Mouse (Mus musculus) embryonic facial prominence, embryonic 15.5 days (tissue): Measurements from ENCODE around the gene Wrap53. TPM values are rescaled to one million over a fixed set of nuclear protein-coding genes. Genes with fewer than 3 reads are reported as not detected.
A peak's percentile ranks its signal among the peaks of the same experiment; 100 is the strongest.

Source experiments
- ATAC-seq: fragments of 200-750 bp; cut with Nextera tagmentation; 2 replicates; pipeline ENCODE4 v1.8.0; 2017; ENCODE audit warnings: low read depth, moderate TSS enrichment; ENCODE audit not compliant: insufficient number of reproducible peaks, low FRiP score, low TSS enrichment
- H3K27ac ChIP-seq: fragments of 300-500 bp; sonication (generic); replicated peaks from 2 replicates; pipeline ENCODE4 v1.5.1; 2015; ENCODE audit warnings: mild to moderate bottlenecking, inconsistent platforms
- H3K27me3 ChIP-seq: fragments of 300-500 bp; sonication (generic); 2 replicates; pipeline ENCODE4 v1.6.1; 2015; ENCODE audit warnings: inconsistent platforms
- H3K36me3 ChIP-seq: fragments of 300-500 bp; sonication (generic); 2 replicates; pipeline ENCODE4 v1.6.1; 2015; ENCODE audit warnings: mild to moderate bottlenecking, inconsistent platforms
- H3K4me1 ChIP-seq: fragments of 300-500 bp; sonication (generic); 2 replicates; pipeline ENCODE4 v1.6.1; 2015; ENCODE audit warnings: inconsistent platforms
- H3K4me2 ChIP-seq: fragments of 300-500 bp; sonication (generic); replicated peaks from 2 replicates; pipeline ENCODE4 v1.6.1; 2015; ENCODE audit warnings: mild to moderate bottlenecking, inconsistent platforms
- H3K4me3 ChIP-seq: fragments of 300-500 bp; sonication (generic); replicated peaks from 2 replicates; pipeline ENCODE4 v1.5.1; 2015; ENCODE audit warnings: mild to moderate bottlenecking, inconsistent platforms
- H3K9ac ChIP-seq: fragments of 300-500 bp; sonication (generic); 2 replicates; pipeline ENCODE4 v1.6.1; 2015; ENCODE audit warnings: inconsistent platforms
- H3K9me3 ChIP-seq: fragments of 300-500 bp; sonication (generic); replicated peaks from 2 replicates; pipeline ENCODE4 v1.6.1; 2016; ENCODE audit warnings: inconsistent platforms
- WGBS: fragments of 180-500 bp; shearing (Covaris S2); methylation state at CpG from one replicate; pipeline ENCODE4 v1.1.7; 2015; 5-methylcytosine and 5-hydroxymethylcytosine counted together
- polyA plus RNA-seq: library from polyadenylated mRNA; unstranded; fragments of >200 nt; fragmentation: Nextera tagmentation; extraction: Ambion mirVana; gene quantifications from 2 replicates; pipeline ENCODE4 v1.2.1, GENCODE M21; 2015

The Wrap53 gene
- polyA plus RNA-seq, 1 experiment from 2014 or later: 26.5 TPM

- H3K9ac ChIP-seq: no peak overlapping the region; the same call in 1 of the 2 replicates
- WGBS: 22% methylated on average over 16 of the region's 16 CpGs
- peaks cover 46% of the 10 kb centered on the region for H3K4me1 ChIP-seq
- H3K4me3 ChIP-seq: peak overlapping the region; percentile 64
- no peaks in the 10 kb centered on the region for H3K27me3 ChIP-seq
- peak overlapping the region; percentile 74 for H3K27ac ChIP-seq
- H3K4me2 ChIP-seq: peak overlapping the region; percentile 86
- no peaks in the 10 kb centered on the region for H3K9me3 ChIP-seq
- peaks cover 31% of the 10 kb centered on the region for H3K36me3 ChIP-seq
- no peak for ATAC-seq
Measured at GRCm38 (mm10) chr11:69560896-69561854, 18.9 kb downstream of the Wrap53 start.

- Histone ChIP-seq H3K27me3 (no peaks in the 10 kb centered on the region), H3K27ac (peak within 1 kb of the TSS; percentile 74), H3K4me3 (peak within 1 kb of the TSS; percentile 64), H3K36me3 (peaks cover 22% of the 10 kb centered on the region), H3K4me1 (peaks cover 46% of the 10 kb centered on the region), H3K9ac (peak within 1 kb of the TSS; percentile 56), H3K4me2 (peak within 1 kb of the TSS; percentile 86), H3K9me3 (no peaks in the 10 kb centered on the region)
- under 1% methylated on average over 50 of the region's 59 CpGs for WGBS
- peak; percentile 73 for ATAC-seq
Measured at GRCm38 (mm10) chr11:69559851-69560765, 19.9 kb downstream of the Wrap53 start, which contains the start of gene Efnb3. Efnb3 (minus strand) TSS chr11:69560205.

DNA sequence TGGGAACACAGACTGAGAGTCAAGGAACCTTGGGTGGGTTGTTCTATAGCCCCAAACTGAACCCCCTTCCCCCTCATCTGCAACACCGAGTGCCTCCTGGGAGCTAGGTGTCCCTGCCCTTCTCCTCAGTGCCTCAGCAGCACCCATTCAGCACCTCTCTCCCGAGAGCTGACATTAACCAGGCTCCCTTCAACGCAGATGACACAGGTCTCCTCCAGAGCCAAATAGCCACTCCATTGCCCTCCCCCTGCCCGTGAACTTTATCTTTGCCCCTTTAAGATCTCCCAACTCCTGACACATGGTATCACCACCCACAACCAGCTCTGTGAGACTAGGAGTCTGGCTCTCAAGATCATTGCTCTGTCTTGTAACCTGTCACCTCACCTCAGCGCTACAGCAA, 20.9 kb downstream of the Wrap53 start:
- Histone ChIP-seq H3K9me3 (no peaks in the 10 kb centered on the region), H3K27me3 (no peaks in the 10 kb centered on the region), H3K36me3 (peaks cover 21% of the 10 kb centered on the region), H3K27ac (no peak overlapping the region), H3K4me1 (peaks cover 46% of the 10 kb centered on the region), H3K4me3 (peak overlapping the region; percentile 64), H3K9ac (peak overlapping the region; percentile 56), H3K4me2 (peak overlapping the region; percentile 86)
- no peak for ATAC-seq
- 21% methylated on average over 5 of the region's 5 CpGs for WGBS

- peaks cover 21% of the 10 kb centered on the region for H3K36me3 ChIP-seq
- ATAC-seq: no peak
Measured at GRCm38 (mm10) chr11:69558756-69559155, 21.3 kb downstream of the Wrap53 start.

DNA sequence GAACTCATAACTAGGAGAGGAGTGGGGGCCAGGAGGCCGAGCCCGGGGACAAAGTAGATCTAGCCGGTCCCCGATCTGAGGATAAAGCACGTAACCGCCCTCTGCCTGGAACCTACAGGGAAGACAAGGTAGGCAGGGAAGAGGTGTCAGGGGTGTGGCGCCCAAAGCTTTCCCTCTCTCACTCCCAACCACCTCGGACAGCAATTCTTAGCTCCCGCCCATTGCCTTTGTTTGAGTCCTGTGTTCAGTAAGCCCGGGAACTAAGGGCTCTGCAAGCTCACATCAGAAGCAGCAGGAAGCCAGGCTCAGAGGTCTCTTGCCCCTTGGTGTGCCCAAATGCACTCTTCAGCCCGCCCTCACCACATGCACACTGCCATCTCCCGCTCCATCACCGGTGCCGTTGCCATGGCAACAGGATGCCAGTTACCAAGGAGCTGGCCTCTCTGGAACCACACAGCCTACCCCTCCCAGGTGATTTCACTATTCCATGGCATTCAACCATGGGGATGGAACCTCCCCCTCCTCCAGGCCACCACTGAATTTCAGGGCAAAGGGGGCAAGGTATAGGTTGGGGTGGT, 22.6 kb downstream of the Wrap53 start:
- H3K27ac ChIP-seq: no peak overlapping the region
- H3K36me3 ChIP-seq: peaks cover 12% of the 10 kb centered on the region
- H3K27me3 ChIP-seq: no peaks in the 10 kb centered on the region
- no peak for ATAC-seq
- 37% methylated on average over 14 of the region's 14 CpGs for WGBS
- no peak overlapping the region for H3K9ac ChIP-seq
- no peak overlapping the region for H3K4me3 ChIP-seq
- no peaks in the 10 kb centered on the region for H3K9me3 ChIP-seq
- H3K4me2 ChIP-seq: 0 out of 2 replicates have a peak overlapping the region, but pooled peaks have one; percentile 4
- H3K4me1 ChIP-seq: peaks cover 52% of the 10 kb centered on the region

More at GRCm38 (mm10) chr11:69558756-69559155, 21.3 kb downstream of the Wrap53 start:
- Histone ChIP-seq H3K9me3 (no peaks in the 10 kb centered on the region), H3K27me3 (no peaks in the 10 kb centered on the region), H3K27ac (no peak overlapping the region), H3K4me1 (peaks cover 46% of the 10 kb centered on the region), H3K4me3 (peak overlapping the region; percentile 64), H3K4me2 (peak overlapping the region; percentile 86), H3K9ac (0 out of 2 replicates have a peak overlapping the region, but pooled peaks have one; percentile 1)
- 47% methylated on average over 6 of the region's 6 CpGs for WGBS

DNA sequence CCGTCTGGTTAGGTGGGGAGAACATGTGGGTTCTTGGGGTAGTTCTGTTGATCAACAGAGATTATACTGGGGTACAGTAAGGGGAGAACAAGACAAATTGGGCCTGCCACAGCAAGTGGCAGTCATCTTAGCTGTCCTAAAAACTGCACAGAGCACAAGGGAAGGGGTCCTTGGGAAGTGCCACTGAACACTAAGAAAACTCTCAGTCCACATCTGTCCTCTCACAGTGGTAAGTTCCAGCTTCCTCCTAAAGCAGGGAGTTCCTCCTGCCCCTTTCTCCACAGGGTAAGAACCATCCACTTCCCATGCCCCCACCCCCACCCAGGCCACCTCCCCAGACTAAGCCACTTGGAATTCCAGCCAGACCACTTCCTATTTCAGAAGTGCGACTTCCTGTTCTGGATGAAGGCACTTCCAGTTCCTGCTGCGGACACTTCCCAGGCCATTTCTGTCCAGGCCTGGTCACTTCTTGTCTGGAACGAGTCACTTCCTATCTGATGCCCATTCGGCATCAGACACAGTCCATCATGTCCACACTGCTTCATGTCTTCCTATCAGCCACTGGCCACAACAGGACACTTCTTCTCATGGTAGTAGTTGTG, 25.4 kb downstream of the Wrap53 start:
- no peak overlapping the region for H3K4me3 ChIP-seq
- ATAC-seq: no peak
- H3K4me1 ChIP-seq: peaks cover 31% of the 10 kb centered on the region
- no peak overlapping the region for H3K4me2 ChIP-seq
- WGBS: 77% methylated on average over 5 of the region's 5 CpGs
- H3K27ac ChIP-seq: no peak overlapping the region
- no peaks in the 10 kb centered on the region for H3K9me3 ChIP-seq
- H3K36me3 ChIP-seq: 0 out of 2 replicates have a peak, but pooled peaks cover 2% of the 10 kb centered on the region
- no peaks in the 10 kb centered on the region for H3K27me3 ChIP-seq
- no peak overlapping the region for H3K9ac ChIP-seq

GRCm38 (mm10) chr11:69553341-69553721, 26.7 kb downstream of the Wrap53 start:
- H3K4me2 ChIP-seq: no peak overlapping the region
- H3K36me3 ChIP-seq: 0 out of 2 replicates have a peak, but pooled peaks cover 2% of the 10 kb centered on the region
- no peak for ATAC-seq
- peaks cover 19% of the 10 kb centered on the region for H3K4me1 ChIP-seq
- no peak overlapping the region for H3K4me3 ChIP-seq
- H3K27ac ChIP-seq: no peak overlapping the region
- H3K9ac ChIP-seq: no peak overlapping the region
- no peaks in the 10 kb centered on the region for H3K27me3 ChIP-seq
- 19% methylated on average over 2 of the region's 2 CpGs for WGBS
- no peaks in the 10 kb centered on the region for H3K9me3 ChIP-seq

DNA sequence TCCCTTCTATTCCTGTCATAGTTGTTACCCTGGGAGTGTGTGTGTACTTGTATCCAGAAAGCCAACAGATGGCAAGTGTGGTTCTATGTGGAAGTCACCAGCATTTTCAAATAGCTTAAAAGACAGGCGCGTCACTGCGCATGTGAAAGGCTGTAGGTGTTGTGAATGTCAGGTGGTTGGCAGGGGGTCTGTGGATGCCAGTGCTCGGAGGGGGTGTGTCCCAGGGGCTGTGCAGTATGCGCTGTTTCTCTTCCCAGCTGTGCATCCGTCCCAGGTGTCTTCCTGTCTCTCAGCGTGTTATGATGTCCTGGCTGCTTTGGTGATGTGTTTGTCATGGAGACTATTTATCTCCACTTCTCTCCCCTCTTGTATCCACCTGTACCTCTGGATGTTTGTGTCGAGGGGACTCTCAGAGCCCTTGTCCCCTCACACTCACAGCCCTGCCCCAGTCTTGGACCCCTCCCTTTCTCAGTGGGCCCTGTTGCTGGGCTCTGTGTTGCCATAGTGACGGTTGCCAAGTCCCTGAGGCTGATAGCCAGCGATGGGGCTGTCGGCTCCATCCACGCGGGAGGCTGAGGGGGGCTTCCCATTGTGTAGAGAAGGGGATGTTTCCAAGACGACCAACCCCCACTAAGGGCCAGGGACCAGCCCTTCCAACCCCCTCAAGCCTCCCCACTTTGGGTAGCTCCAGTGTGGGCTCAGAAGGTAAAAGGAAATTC, 27.3 kb downstream of the Wrap53 start:
- Histone ChIP-seq H3K4me2 (no peak overlapping the region), H3K9ac (no peak overlapping the region), H3K9me3 (no peaks in the 10 kb centered on the region), H3K27me3 (no peaks in the 10 kb centered on the region), H3K27ac (no peak overlapping the region), H3K4me1 (peaks cover 15% of the 10 kb centered on the region), H3K36me3 (0 out of 2 replicates have a peak, but pooled peaks cover 2% of the 10 kb centered on the region), H3K4me3 (no peak overlapping the region)
- ATAC-seq: no peak
- WGBS: 23% methylated on average over 14 of the region's 14 CpGs

DNA sequence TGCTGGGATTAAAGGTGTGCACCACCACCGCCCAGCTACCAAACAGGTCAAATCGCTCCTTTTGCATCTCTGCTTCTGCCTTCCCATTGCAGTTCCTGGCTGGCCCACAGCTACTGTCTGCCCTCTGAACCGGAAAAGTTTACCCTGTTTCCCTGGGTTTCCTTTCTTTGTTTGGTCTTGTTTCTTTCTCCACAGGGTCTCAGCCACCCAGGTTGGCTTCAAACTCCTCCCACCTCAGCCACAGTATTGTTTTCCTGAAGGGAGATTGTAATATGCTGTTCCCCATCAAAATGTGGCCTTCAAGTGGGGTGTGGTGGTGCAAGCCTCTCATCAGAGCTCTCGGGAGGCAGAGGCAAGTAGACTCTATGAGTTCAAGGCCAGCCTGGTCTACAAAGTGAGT, 28.7 kb downstream of the Wrap53 start:
- ATAC-seq: no peak
- H3K9me3 ChIP-seq: no peaks in the 10 kb centered on the region
- H3K9ac ChIP-seq: no peak overlapping the region
- no peak overlapping the region for H3K4me2 ChIP-seq
- H3K4me1 ChIP-seq: peaks cover 16% of the 10 kb centered on the region
- H3K27ac ChIP-seq: no peak overlapping the region
- H3K36me3 ChIP-seq: 0 out of 2 replicates have a peak, but pooled peaks cover 2% of the 10 kb centered on the region
- 63% methylated on average over 4 of the region's 4 CpGs for WGBS
- H3K27me3 ChIP-seq: no peaks in the 10 kb centered on the region
- no peak overlapping the region for H3K4me3 ChIP-seq

GRCm38 (mm10) chr11:69549060-69549656, 30.9 kb downstream of the Wrap53 start, which contains the start of gene Dnah2:
Dnah2 (minus strand) TSS chr11:69549110.
- Histone ChIP-seq H3K9me3 (no peaks in the 10 kb centered on the region), H3K9ac (no peak within 1 kb of the TSS), H3K4me1 (peaks cover 23% of the 10 kb centered on the region), H3K4me3 (no peak within 1 kb of the TSS), H3K27ac (no peak within 1 kb of the TSS), H3K36me3 (no peaks in the 10 kb centered on the region), H3K27me3 (no peaks in the 10 kb centered on the region), H3K4me2 (no peak within 1 kb of the TSS)
- WGBS: 36% methylated on average over 12 of the region's 12 CpGs
- ATAC-seq: no peak
